Mouse (Mus musculus): ENCODE measurements around the gene Aldoc.
A peak's percentile ranks its signal among the peaks of the same experiment; 100 is the strongest.

DNA sequence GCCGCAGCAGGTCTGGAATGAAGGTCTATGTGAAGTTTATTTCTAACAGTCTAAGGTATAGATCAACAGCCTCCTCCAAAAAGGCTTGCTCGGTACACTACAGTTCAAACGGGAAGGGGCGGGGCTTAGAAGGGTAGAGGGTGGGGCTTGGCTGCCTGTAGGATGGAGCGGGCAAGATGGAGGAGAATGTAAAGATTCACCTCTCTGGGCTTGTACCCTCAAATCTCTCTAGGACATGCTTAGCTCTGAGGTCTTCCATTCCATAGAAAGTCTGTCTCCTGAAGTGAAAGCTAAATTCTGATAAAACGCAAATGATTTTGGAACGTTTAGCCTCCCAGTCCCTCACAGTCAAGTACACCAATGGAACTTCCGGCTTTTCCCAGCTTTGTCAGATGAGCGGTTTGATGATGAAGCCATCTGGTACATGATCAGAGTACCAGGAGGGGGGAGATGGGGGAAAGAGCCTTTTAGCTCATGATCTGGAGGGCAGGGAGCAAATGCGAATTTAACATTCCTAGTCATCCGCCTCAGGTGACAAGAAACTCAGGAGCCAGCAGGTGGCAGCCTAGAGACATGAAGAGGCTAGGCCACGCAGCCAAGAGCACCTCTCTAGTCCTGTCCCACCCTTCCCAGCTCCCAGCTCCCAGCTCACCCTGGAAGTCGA is 37.5 kb downstream of the Aldoc start:
- TF ChIP-seq POLR2A (IDR thresholded peaks at IDR 0.05; ENCODE audit: low read depth, low read length) (no peak), CTCF (IDR thresholded peaks at IDR 0.05; ENCODE audit: extremely low read depth, insufficient read depth, insufficient read length, insufficient replicate concordance) (peak; percentile 79; the same call in 1 of the 2 replicates)
